In the genomic region with DNA sequence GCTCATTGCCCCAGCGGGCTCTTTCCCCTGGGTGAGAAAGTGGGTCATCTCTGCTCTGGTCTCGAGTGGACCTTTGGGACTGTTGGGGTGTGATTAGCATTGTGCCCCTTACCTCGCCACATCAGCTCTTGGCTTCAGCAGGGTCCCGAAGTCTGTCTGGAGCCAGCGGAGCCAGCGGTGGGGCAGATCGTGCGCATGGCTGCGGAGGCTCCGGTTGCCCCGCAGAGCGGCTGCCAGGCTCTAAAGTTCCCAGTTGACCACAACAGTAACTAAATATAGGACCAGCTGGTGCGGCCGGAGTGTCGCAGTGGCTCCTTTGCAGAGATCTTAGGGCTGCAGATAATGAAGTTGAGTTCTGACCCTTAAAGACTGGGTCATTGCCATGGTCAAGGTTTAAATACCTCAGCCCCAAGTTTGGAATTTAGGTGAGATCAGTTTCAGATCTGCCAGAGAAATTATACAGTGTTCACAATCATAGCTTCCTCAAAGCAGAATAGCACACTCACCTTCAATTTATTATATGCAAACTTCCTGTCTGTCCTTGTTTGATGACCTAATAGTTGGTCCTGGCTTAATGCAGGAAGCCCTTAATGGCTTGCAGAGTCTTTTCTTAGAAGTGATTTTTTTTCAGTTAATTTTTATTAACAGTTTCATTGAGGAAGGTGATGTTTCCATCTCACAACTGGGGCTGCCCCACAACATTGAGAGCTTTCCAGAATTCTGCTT, we compare ENCODE assay signal across 8 mouse cellular contexts. TPM values are rescaled to one million over a fixed set of nuclear protein-coding genes. Genes with fewer than 3 reads are reported as not detected.
DNase-seq lines count a peak whose midpoint lies in the region; ATAC-seq and TF ChIP-seq lines count a peak whose summit lies in the region.

No protein-coding gene starts in this region.

- no peaks in the 10 kb centered on the region for H3K36me3 ChIP-seq in forebrain, postnatal 0 days (ENCODE audit: insufficient read depth)
- no peaks in the 10 kb centered on the region for H3K36me3 ChIP-seq in hindbrain, postnatal 0 days (ENCODE audit: insufficient read depth, low read length)
- H3K36me3 ChIP-seq in myocyte (ENCODE audit: control insufficient read depth, insufficient read depth) = no peaks in the 10 kb centered on the region

- no peak for ATAC-seq in forebrain, postnatal 0 days
- no peak for ATAC-seq in hindbrain, postnatal 0 days
- ATAC-seq in monocyte, adult 5-6 weeks (replicated peaks; ENCODE audit: insufficient number of reproducible peaks, low FRiP score, low TSS enrichment, poor library complexity, severe bottlenecking) = no peak

- no peaks in the 10 kb centered on the region for H3K4me1 ChIP-seq in forebrain, postnatal 0 days (ENCODE audit: insufficient read depth)
- no peaks in the 10 kb centered on the region; the same call in 1 of the 2 replicates for H3K4me1 ChIP-seq in hindbrain, postnatal 0 days (ENCODE audit: insufficient read depth, low read length)

- peaks cover 15% of the 10 kb centered on the region for H3K79me2 ChIP-seq in myocyte (ENCODE audit: control insufficient read depth, insufficient read depth)

- no peak for TF ChIP-seq POLR2A in myocyte (IDR thresholded peaks at IDR 0.05; ENCODE audit: insufficient read length, low read depth)

- peak overlapping the region; percentile 90 for H3K4me2 ChIP-seq in forebrain, postnatal 0 days (ENCODE audit: low read depth)
- H3K4me2 ChIP-seq in hindbrain, postnatal 0 days (ENCODE audit: low read depth, low read length) = peak overlapping the region; percentile 99
- peak overlapping the region; percentile 94 for H3K4me2 ChIP-seq in myocyte (ENCODE audit: low read depth)

- peak overlapping the region; percentile 63 for H3ac ChIP-seq in myocyte (ENCODE audit: control insufficient read depth, insufficient read length)

- peak overlapping the region; percentile 92 for H3K4me3 ChIP-seq in forebrain, postnatal 0 days (ENCODE audit: low read depth, low read length)
- peak overlapping the region; percentile 82 for H3K4me3 ChIP-seq in hindbrain, postnatal 0 days (ENCODE audit: low read length)
- H3K4me3 ChIP-seq in myocyte = peak overlapping the region; percentile 79

- intact Hi-C loops in left cerebral cortex, postnatal 10 days (cut with DNase I) = no loop called here

- no peaks in the 10 kb centered on the region for H3K27me3 ChIP-seq in forebrain, postnatal 0 days (ENCODE audit: insufficient read depth, low read length)
- H3K27me3 ChIP-seq in hindbrain, postnatal 0 days (ENCODE audit: insufficient read depth, low read length) = no peaks in the 10 kb centered on the region
- H3K27me3 ChIP-seq in myocyte (ENCODE audit: control insufficient read depth, insufficient read depth, insufficient read length) = no peaks in the 10 kb centered on the region

- 4% methylated on average over 15 of the region's 15 CpGs for WGBS in forebrain, postnatal 0 days
- WGBS in hindbrain, postnatal 0 days = 4% methylated on average over 15 of the region's 15 CpGs

- peak; percentile 7 for DNase-seq in thymus, postnatal 25 days
- no peak for DNase-seq in thymus, adult 18-20 months
- DNase-seq in forebrain, postnatal 0 days = no peak
- no peak for DNase-seq in hindbrain, postnatal 0 days (ENCODE audit: low spot score)
- DNase-seq in cerebellum, adult 11-12 months = no peak
- no peak for DNase-seq in left cerebral cortex, postnatal 10 days (ENCODE audit: extremely low spot score in 1 of 2, low spot score in 2 of 2)

- no peak overlapping the region for H3K27ac ChIP-seq in forebrain, postnatal 0 days (ENCODE audit: low read depth, low read length)
- H3K27ac ChIP-seq in hindbrain, postnatal 0 days = no peak overlapping the region; the same call in 1 of the 2 replicates

- no peaks in the 10 kb centered on the region for H3K9me3 ChIP-seq in forebrain, postnatal 0 days (ENCODE audit: low read length)
- H3K9me3 ChIP-seq in hindbrain, postnatal 0 days (ENCODE audit: low read length) = no peaks in the 10 kb centered on the region

- peak overlapping the region; percentile 69 for H3K9ac ChIP-seq in forebrain, postnatal 0 days
- peak overlapping the region; percentile 61 for H3K9ac ChIP-seq in hindbrain, postnatal 0 days (replicated peaks; ENCODE audit: low read length)

- no peak for TF ChIP-seq CTCF in forebrain, postnatal 0 days (IDR thresholded peaks at IDR 0.05; ENCODE audit: low read depth)
- TF ChIP-seq CTCF in hindbrain, postnatal 0 days (IDR thresholded peaks at IDR 0.05; ENCODE audit: low read depth) = no peak

TF ChIP-seq in myocyte, 11 proteins besides CTCF, POLR2A, EP300 and RAD21:
- TF ChIP-seq MYOG (IDR thresholded peaks at IDR 0.05; ENCODE audit: control insufficient read depth in 1 of 3, insufficient read depth in 1 of 3, insufficient read length in 2 of 3, low read depth in 2 of 3) (peak; percentile 33 to 82 (median 71)), MYOD1 (IDR thresholded peaks at IDR 0.05; ENCODE audit: control insufficient read depth in 1 of 3, insufficient read length in 2 of 3, low read depth in 2 of 3) (peak in 2 of 3 experiments; percentile 36 to 63), E2F4 (IDR thresholded peaks at IDR 0.05; ENCODE audit: insufficient read depth) (no peak), SRF (IDR thresholded peaks at IDR 0.05; ENCODE audit: control insufficient read depth, insufficient read length, low read depth) (no peak)

RNA-seq across cellular contexts. Expression of a gene that starts 1.0 kb away (rescaled TPM):
- 16.8 and 19.5 TPM in 2 replicates for total RNA-seq in forebrain, postnatal 0 days (2014; rRNA removed)
- 15.9 and 16.0 TPM in 2 replicates for polyA plus RNA-seq in forebrain, postnatal 0 days (2015; fragmentation: Nextera tagmentation; extraction: Ambion mirVana)
- 13.5 and 19.6 TPM in 2 replicates for total RNA-seq in hindbrain, postnatal 0 days (2014; rRNA removed)
- polyA plus RNA-seq in hindbrain, postnatal 0 days (2015; fragmentation: Nextera tagmentation; extraction: Ambion mirVana) = 9.7 and 10.2 TPM in 2 replicates
- polyA plus RNA-seq in myocyte (2012; fragmentation: generic; extraction: Trizol) = 20.4 TPM
- total RNA-seq in monocyte, adult 5-6 weeks (2017) = 2.1 to 4.9 TPM (median 3.3 TPM) in 3 replicates
- total RNA-seq in left cerebral cortex, postnatal 10 days (2021) = 10 to 100 TPM; 13.2 to 15.0 TPM

RNA-seq across cellular contexts. Expression of a gene that starts 24.1 kb away (rescaled TPM):
- total RNA-seq in forebrain, postnatal 0 days (2014; rRNA removed) = 14.6 and 18.6 TPM in 2 replicates
- 42.3 and 49.1 TPM in 2 replicates for polyA plus RNA-seq in forebrain, postnatal 0 days (2015; fragmentation: Nextera tagmentation; extraction: Ambion mirVana)
- total RNA-seq in hindbrain, postnatal 0 days (2014; rRNA removed) = 16.1 and 16.2 TPM in 2 replicates
- polyA plus RNA-seq in hindbrain, postnatal 0 days (2015; fragmentation: Nextera tagmentation; extraction: Ambion mirVana) = 34.9 and 35.9 TPM in 2 replicates
- polyA plus RNA-seq in myocyte (2012; fragmentation: generic; extraction: Trizol) = 44.4 TPM
- 9.4 to 20.7 TPM (median 11.8 TPM) in 3 replicates for total RNA-seq in monocyte, adult 5-6 weeks (2017)
- 10 to 100 TPM; 42.1 to 46.1 TPM for total RNA-seq in left cerebral cortex, postnatal 10 days (2021)

RNA-seq across cellular contexts. Expression of a gene that starts 58.8 kb away (rescaled TPM):
- 0.54 TPM in 1 of 2 replicates, not detected in the other for total RNA-seq in forebrain, postnatal 0 days (2014; rRNA removed)
- polyA plus RNA-seq in forebrain, postnatal 0 days (2015; fragmentation: Nextera tagmentation; extraction: Ambion mirVana) = 0.13 and 0.16 TPM in 2 replicates
- total RNA-seq in hindbrain, postnatal 0 days (2014; rRNA removed) = 0.58 and 1.1 TPM in 2 replicates
- polyA plus RNA-seq in hindbrain, postnatal 0 days (2015; fragmentation: Nextera tagmentation; extraction: Ambion mirVana) = 0.33 and 0.43 TPM in 2 replicates
- polyA plus RNA-seq in myocyte (2012; fragmentation: generic; extraction: Trizol) = 0.01 TPM
- 0.49 TPM in 1 of 3 replicates, not detected in the others for total RNA-seq in monocyte, adult 5-6 weeks (2017)
- under 1 TPM; 0.15 to 0.39 TPM for total RNA-seq in left cerebral cortex, postnatal 10 days (2021)
